Comparison of ENCODE assay signal across 29 mouse cellular contexts in genomic region chr13:6109018-6109657, GRCm38 (mm10).
A peak's percentile ranks its signal among the peaks of the same experiment; 100 is the strongest.
DNase-seq lines count a peak whose midpoint lies in the region; ATAC-seq and TF ChIP-seq lines count a peak whose summit lies in the region.
"Had no signal": no experiment of that assay in that cellular context is flagged by ENCODE, and none has a peak within 500 bp of the region (broad histone marks: within the 10 kb centered on the region; RNA-seq: fewer than 3 reads in every experiment).

No protein-coding gene starts in this region.

- peaks cover 4% of the 10 kb centered on the region for H3K79me2 ChIP-seq in myocyte (ENCODE audit: control insufficient read depth, insufficient read depth)

- no peak; the same call in 1 of the 2 replicates for ATAC-seq in heart, embryonic 16.5 days (replicated peaks; ENCODE audit: extremely low read depth, insufficient read depth, low FRiP score)
- ATAC-seq in heart, embryonic 12.5 days (ENCODE audit: insufficient number of reproducible peaks, low FRiP score): no peak
- ATAC-seq in intestine, embryonic 15.5 days: peak; percentile 95
- ATAC-seq: activated CD4-positive, CD25-positive, alpha-beta regulatory T cell, adult 4 months; forebrain, embryonic 14.5 days; hindbrain, postnatal 0 days; midbrain, embryonic 16.5 days had no signal

- H3K27ac ChIP-seq in heart, embryonic 16.5 days (ENCODE audit: low read length): 0 out of 2 replicates have a peak overlapping the region, but pooled peaks have one; percentile 29
- H3K27ac ChIP-seq in heart, embryonic 12.5 days (ENCODE audit: poor library complexity, severe bottlenecking): no peak overlapping the region
- no peak overlapping the region for H3K27ac ChIP-seq in intestine, embryonic 15.5 days
- H3K27ac ChIP-seq: hindbrain, postnatal 0 days; kidney, postnatal 0 days; limb, embryonic 15.5 days; liver, embryonic 14.5 days; midbrain, embryonic 10.5 days; neural tube, embryonic 15.5 days had no signal

- H3K4me2 ChIP-seq in heart, embryonic 16.5 days (ENCODE audit: low read depth, low read length): no peak overlapping the region
- no peak overlapping the region for H3K4me2 ChIP-seq in heart, embryonic 12.5 days
- H3K4me2 ChIP-seq in intestine, embryonic 15.5 days (replicated peaks): no peak overlapping the region
- peak overlapping the region; percentile 68 for H3K4me2 ChIP-seq in myocyte (ENCODE audit: low read depth)
- H3K4me2 ChIP-seq: limb, embryonic 15.5 days; lung, embryonic 14.5 days; neural tube, embryonic 15.5 days had no signal

- no peak overlapping the region for H3K4me3 ChIP-seq in heart, embryonic 16.5 days (ENCODE audit: low read length)
- H3K4me3 ChIP-seq in heart, embryonic 12.5 days: no peak overlapping the region
- no peak overlapping the region for H3K4me3 ChIP-seq in intestine, embryonic 15.5 days (replicated peaks)
- H3K4me3 ChIP-seq in myocyte: peak overlapping the region; percentile 3
- H3K4me3 ChIP-seq: limb, embryonic 15.5 days; midbrain, embryonic 10.5 days; neural tube, embryonic 15.5 days had no signal

- H3K4me1 ChIP-seq in heart, embryonic 16.5 days (ENCODE audit: control insufficient read depth, insufficient read depth, low read length): no peaks in the 10 kb centered on the region
- H3K4me1 ChIP-seq in heart, embryonic 12.5 days (replicated peaks): no peaks in the 10 kb centered on the region
- no peaks in the 10 kb centered on the region for H3K4me1 ChIP-seq in intestine, embryonic 15.5 days (replicated peaks)
- H3K4me1 ChIP-seq: limb, embryonic 15.5 days; midbrain, embryonic 10.5 days; neural tube, embryonic 15.5 days had no signal

- peak; percentile 5 for DNase-seq in c-Kit-positive CD71-negative TER-119-negative erythroid progenitor cells, embryonic 14.5 days (ENCODE audit: low read depth)
- DNase-seq in retina, postnatal 1 day: no peak
- no peak for DNase-seq in urinary bladder, postnatal 4 days (ENCODE audit: low spot score in 2 of 2)
- no peak for DNase-seq in frontal cortex, adult 2 months (ENCODE audit: extremely low spot score in 1 of 2, low spot score in 1 of 2)
- DNase-seq: adrenal gland, adult 8-10 months; cerebellum, adult 2 months; cerebellum, postnatal 36 days; gastrocnemius, postnatal 10 days; heart, adult 18-20 months; kidney, adult 2 months; left cerebral cortex, postnatal 4 days; lung, embryonic 14.5 days; lung, postnatal 4 days; thymus, postnatal 14 days had no signal

- no peaks in the 10 kb centered on the region for H3K36me3 ChIP-seq in heart, embryonic 16.5 days (ENCODE audit: control insufficient read depth, insufficient read depth)
- H3K36me3 ChIP-seq in heart, embryonic 12.5 days: no peaks in the 10 kb centered on the region
- no peaks in the 10 kb centered on the region for H3K36me3 ChIP-seq in intestine, embryonic 15.5 days
- H3K36me3 ChIP-seq in myocyte (ENCODE audit: control insufficient read depth, insufficient read depth): no peaks in the 10 kb centered on the region
- H3K36me3 ChIP-seq: G1E; limb, embryonic 15.5 days; midbrain, embryonic 10.5 days; neural tube, embryonic 15.5 days had no signal

- H3K9ac ChIP-seq in heart, embryonic 16.5 days (ENCODE audit: low read length): no peak overlapping the region
- no peak overlapping the region for H3K9ac ChIP-seq in heart, embryonic 12.5 days
- H3K9ac ChIP-seq in intestine, embryonic 15.5 days: no peak overlapping the region
- H3K9ac ChIP-seq: limb, embryonic 15.5 days; liver, embryonic 14.5 days; lung, embryonic 14.5 days; neural tube, embryonic 15.5 days had no signal

- H3K27me3 ChIP-seq in heart, embryonic 16.5 days (ENCODE audit: control insufficient read depth, insufficient read depth, low read length): no peaks in the 10 kb centered on the region
- no peaks in the 10 kb centered on the region for H3K27me3 ChIP-seq in heart, embryonic 12.5 days (replicated peaks)
- H3K27me3 ChIP-seq in intestine, embryonic 15.5 days (replicated peaks): no peaks in the 10 kb centered on the region
- no peaks in the 10 kb centered on the region for H3K27me3 ChIP-seq in myocyte (ENCODE audit: control insufficient read depth, insufficient read depth, insufficient read length)
- H3K27me3 ChIP-seq: CH12.LX; limb, embryonic 15.5 days; neural tube, embryonic 15.5 days had no signal

- no peak overlapping the region for H3ac ChIP-seq in myocyte (ENCODE audit: control insufficient read depth, insufficient read length)

- 72% methylated on average over 7 of the region's 7 CpGs for WGBS in heart, embryonic 16.5 days
- WGBS in heart, embryonic 12.5 days: 74% methylated on average over 7 of the region's 7 CpGs
- WGBS in intestine, embryonic 15.5 days: 70% methylated on average over 7 of the region's 7 CpGs

- TF ChIP-seq POLR2A in myocyte (IDR thresholded peaks at IDR 0.05; ENCODE audit: insufficient read length, low read depth): no peak

- H3K9me3 ChIP-seq in heart, embryonic 16.5 days (replicated peaks; ENCODE audit: control insufficient read depth, low read length): no peaks in the 10 kb centered on the region
- no peaks in the 10 kb centered on the region for H3K9me3 ChIP-seq in heart, embryonic 12.5 days (replicated peaks)
- H3K9me3 ChIP-seq in intestine, embryonic 15.5 days: no peaks in the 10 kb centered on the region
- H3K9me3 ChIP-seq: G1E; limb, embryonic 15.5 days; midbrain, embryonic 10.5 days; neural tube, embryonic 15.5 days had no signal

TF ChIP-seq in myocyte, 11 proteins besides CTCF, POLR2A, EP300 and RAD21:
- TF ChIP-seq POLR2AphosphoS2 (IDR thresholded peaks at IDR 0.05; ENCODE audit: insufficient read length, low read depth) (no peak), TCF12 (IDR thresholded peaks at IDR 0.05; ENCODE audit: insufficient read depth, poor library complexity, severe bottlenecking) (no peak), E2F4 (IDR thresholded peaks at IDR 0.05; ENCODE audit: insufficient read depth) (no peak), MYOD1 (IDR thresholded peaks at IDR 0.05; ENCODE audit: control insufficient read depth in 1 of 3, insufficient read length in 2 of 3, low read depth in 2 of 3) (no peak), SRF (IDR thresholded peaks at IDR 0.05; ENCODE audit: control insufficient read depth, insufficient read length, low read depth) (no peak), USF1 (IDR thresholded peaks at IDR 0.05; ENCODE audit: low read depth) (no peak), CEBPB (IDR thresholded peaks at IDR 0.05; ENCODE audit: insufficient read depth, poor library complexity, severe bottlenecking) (no peak)
